Mouse (Mus musculus) ovary, postnatal 36 days (tissue): ENCODE data around the gene Ndufb7.
"Not testable (repeated sequence)": the region's sequence is repeated elsewhere in the genome, so short reads cannot be mapped to it uniquely, and the experiment has no call there.

ENCODE experiments used
- DNase-seq: peaks from one replicate; pipeline ENCODE4 v3.0.0; 2022; ENCODE audit warnings: low spot score, mixed read lengths

The Ndufb7 gene

GRCm38 (mm10) chr8:83576516-83576895, 10.0 kb downstream of the Ndufb7 start:
- DNase-seq = no peak

GRCm38 (mm10) chr8:83576921-83577320, 10.4 kb downstream of the Ndufb7 start:
- no peak for DNase-seq

GRCm38 (mm10) chr8:83577384-83577791, 10.9 kb downstream of the Ndufb7 start:
- peak; percentile 73 for DNase-seq

GRCm38 (mm10) chr8:83578131-83579055, 11.9 kb downstream of the Ndufb7 start:
- no peak for DNase-seq

GRCm38 (mm10) chr8:83579676-83580075, 13.2 kb downstream of the Ndufb7 start:
- DNase-seq = no peak

- DNase-seq = no peak
Observed at GRCm38 (mm10) chr8:83580826-83581225, 14.4 kb downstream of the Ndufb7 start.

- DNase-seq = no peak
Observed at GRCm38 (mm10) chr8:83582226-83582625, 15.8 kb downstream of the Ndufb7 start.

GRCm38 (mm10) chr8:83583236-83583635, 16.8 kb downstream of the Ndufb7 start:
- no peak for DNase-seq

- no peak for DNase-seq
Observed at GRCm38 (mm10) chr8:83584771-83585170, 18.3 kb downstream of the Ndufb7 start.

- no peak for DNase-seq
Observed at GRCm38 (mm10) chr8:83585333-83585732, 18.9 kb downstream of the Ndufb7 start.

- DNase-seq = no peak
Observed at GRCm38 (mm10) chr8:83587644-83588043, 21.2 kb downstream of the Ndufb7 start.

GRCm38 (mm10) chr8:83588886-83589285, 22.4 kb downstream of the Ndufb7 start:
- no peak for DNase-seq

- DNase-seq = no peak
Observed at GRCm38 (mm10) chr8:83590488-83591023, 24.1 kb downstream of the Ndufb7 start.

- no peak for DNase-seq
Observed at GRCm38 (mm10) chr8:83592682-83593081, 26.2 kb downstream of the Ndufb7 start.

GRCm38 (mm10) chr8:83593325-83594166, 27.1 kb downstream of the Ndufb7 start:
- no peak for DNase-seq

- DNase-seq = peak; percentile 94
Observed at GRCm38 (mm10) chr8:83594167-83595049, 27.9 kb downstream of the Ndufb7 start.

- not testable (repeated sequence) for DNase-seq
Observed at GRCm38 (mm10) chr8:83595050-83595345, 28.5 kb downstream of the Ndufb7 start.

GRCm38 (mm10) chr8:83596369-83596768, 29.9 kb downstream of the Ndufb7 start:
- no peak for DNase-seq

GRCm38 (mm10) chr8:83598146-83598545, 31.7 kb downstream of the Ndufb7 start:
- DNase-seq = no peak

GRCm38 (mm10) chr8:83599814-83600213, 33.3 kb downstream of the Ndufb7 start:
- DNase-seq = no peak

GRCm38 (mm10) chr8:83602650-83603029, 36.2 kb downstream of the Ndufb7 start:
- DNase-seq = no peak
